Mouse (Mus musculus): ENCODE results near the gene Zkscan3.

- TF ChIP-seq CTCF (IDR thresholded peaks at IDR 0.05; ENCODE audit: low read depth) (no peak), EP300 (IDR thresholded peaks at IDR 0.05; ENCODE audit: low read depth) (no peak)
Measured at GRCm38 (mm10) chr13:21415750-21416149, 13.2 kb upstream of the Zkscan3 start.
